Mouse (Mus musculus) olfactory bulb, adult 2 months (tissue): Measurements from ENCODE around the gene Tff2.

Source experiments
- CTCF ChIP-seq: fragments of 200-500 bp; IDR thresholded peaks from 2 replicates; pipeline ENCODE4 v1.5.1; 2012; ENCODE audit warnings: low read depth, mild to moderate bottlenecking, low read length, moderate library complexity; ENCODE audit not compliant: insufficient read depth
- POLR2A ChIP-seq: fragments of 200-500 bp; IDR thresholded peaks from 2 replicates; pipeline ENCODE4 v1.6.1; 2012; ENCODE audit warnings: mild to moderate bottlenecking, low read depth, low read length, moderate library complexity; ENCODE audit not compliant: insufficient read depth

- no peak for TF ChIP-seq CTCF
- no peak for TF ChIP-seq POLR2A
Observed at GRCm38 (mm10) chr17:31108388-31108787, 35.7 kb downstream of the Tff2 start.
